Mouse (Mus musculus): ENCODE results near the gene Actg1.

The Actg1 gene

DNA sequence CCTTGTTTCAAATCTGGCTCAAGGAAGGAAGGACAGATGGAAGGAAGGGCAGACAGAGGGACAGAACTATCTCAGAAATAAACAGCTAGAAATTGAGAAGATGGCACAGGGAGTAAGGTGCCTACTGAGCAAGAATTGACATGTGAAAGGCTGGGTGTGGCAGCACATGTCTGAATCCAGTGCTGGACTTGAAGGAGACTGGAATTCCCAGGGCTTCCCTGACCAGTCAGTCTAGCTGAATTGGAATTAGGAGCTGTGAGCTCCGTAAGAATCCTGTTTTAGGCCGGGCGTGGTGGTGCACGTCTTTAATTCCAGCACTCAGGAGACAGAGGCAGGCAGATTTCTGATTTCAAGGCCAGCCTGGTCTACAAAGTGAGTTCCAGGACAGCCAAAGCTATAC lies 6.7 kb downstream of the Actg1 start:
- no peak for TF ChIP-seq GATA4 (IDR thresholded peaks at IDR 0.05; ENCODE audit: insufficient replicate concordance, low read length)

GRCm38 (mm10) chr11:120339978-120340513 lies 8.3 kb downstream of the Actg1 start:
- TF ChIP-seq GATA4 (IDR thresholded peaks at IDR 0.05; ENCODE audit: insufficient replicate concordance, low read length): no peak

- TF ChIP-seq GATA4 (IDR thresholded peaks at IDR 0.05; ENCODE audit: insufficient replicate concordance, low read length): no peak
Measured at GRCm38 (mm10) chr11:120338786-120339185, 9.6 kb downstream of the Actg1 start.

DNA sequence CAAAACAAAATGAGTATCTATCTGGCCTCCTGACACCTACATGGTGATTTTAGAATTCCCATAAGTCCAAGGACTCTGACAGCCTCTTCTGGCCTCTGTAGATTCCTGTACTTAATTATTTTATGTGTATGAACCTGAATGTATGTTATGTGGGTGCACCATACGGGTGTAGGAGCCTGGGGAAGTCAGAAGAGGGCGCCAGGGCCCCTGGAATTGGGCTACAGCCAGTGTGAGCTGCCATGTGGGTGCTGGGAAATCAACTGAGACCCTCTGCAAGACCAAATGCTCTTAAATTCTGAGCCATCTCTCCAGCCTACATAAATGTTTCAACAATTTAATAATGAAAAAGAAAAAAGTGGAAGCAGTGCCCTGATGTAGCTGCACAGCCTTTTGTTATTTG lies 10.9 kb downstream of the Actg1 start:
- no peak for TF ChIP-seq GATA4 (IDR thresholded peaks at IDR 0.05; ENCODE audit: insufficient replicate concordance, low read length)

DNA sequence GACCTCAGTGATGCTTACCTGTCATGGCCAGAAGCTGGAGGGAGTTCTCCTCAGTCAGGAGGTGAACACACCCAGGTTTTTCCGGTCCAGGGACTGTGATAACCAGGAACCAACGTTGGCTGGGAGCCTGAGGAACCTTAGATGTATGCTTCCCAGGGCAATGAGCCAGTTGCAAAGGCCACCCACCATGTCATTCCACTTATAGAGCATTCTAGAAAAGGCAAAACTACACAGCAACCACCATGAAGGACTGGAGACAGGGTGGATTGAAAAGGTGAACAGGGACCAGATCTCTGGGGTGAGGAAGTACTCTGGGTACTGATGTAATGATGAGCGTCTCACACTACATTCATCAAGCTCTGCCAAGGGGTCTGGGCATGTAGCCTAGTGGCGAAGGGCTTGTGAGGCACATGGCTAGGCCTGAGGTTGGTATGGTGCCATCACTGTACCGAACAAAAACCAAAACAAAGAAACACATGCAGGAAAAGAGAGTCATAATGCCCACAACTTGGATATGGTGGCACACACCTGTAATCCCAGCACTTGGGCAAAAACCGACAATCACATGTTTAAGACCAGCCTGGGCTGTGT lies 12.8 kb downstream of the Actg1 start:
- no peak for TF ChIP-seq GATA4 (IDR thresholded peaks at IDR 0.05; ENCODE audit: insufficient replicate concordance, low read length)

GRCm38 (mm10) chr11:120320156-120320555 lies 28.2 kb downstream of the Actg1 start:
- no peak for TF ChIP-seq GATA4 (IDR thresholded peaks at IDR 0.05; ENCODE audit: insufficient replicate concordance, low read length)

DNA sequence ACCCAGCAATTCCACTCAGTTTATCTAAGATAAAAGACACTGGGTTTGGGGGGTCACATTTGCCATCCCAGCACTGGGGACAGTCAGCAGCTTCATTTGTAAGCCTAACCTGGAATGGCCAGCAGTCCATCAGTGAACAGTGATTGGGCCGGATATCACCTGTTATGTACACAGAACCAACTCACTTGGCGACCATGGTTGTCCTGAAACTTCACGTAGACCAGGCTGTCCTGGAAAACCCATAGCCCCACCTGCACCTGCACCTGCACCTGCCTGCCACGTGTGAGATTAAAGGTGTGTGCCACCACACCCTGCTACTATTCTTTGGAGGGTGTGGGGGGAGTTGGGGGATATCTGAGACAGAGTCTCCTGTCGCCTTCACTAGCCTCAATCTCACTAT lies 29.0 kb downstream of the Actg1 start:
- no peak for TF ChIP-seq GATA4 (IDR thresholded peaks at IDR 0.05; ENCODE audit: insufficient replicate concordance, low read length)

- no peak for TF ChIP-seq GATA4 (IDR thresholded peaks at IDR 0.05; ENCODE audit: insufficient replicate concordance, low read length)
Measured at GRCm38 (mm10) chr11:120317456-120317855, 30.9 kb downstream of the Actg1 start.

DNA sequence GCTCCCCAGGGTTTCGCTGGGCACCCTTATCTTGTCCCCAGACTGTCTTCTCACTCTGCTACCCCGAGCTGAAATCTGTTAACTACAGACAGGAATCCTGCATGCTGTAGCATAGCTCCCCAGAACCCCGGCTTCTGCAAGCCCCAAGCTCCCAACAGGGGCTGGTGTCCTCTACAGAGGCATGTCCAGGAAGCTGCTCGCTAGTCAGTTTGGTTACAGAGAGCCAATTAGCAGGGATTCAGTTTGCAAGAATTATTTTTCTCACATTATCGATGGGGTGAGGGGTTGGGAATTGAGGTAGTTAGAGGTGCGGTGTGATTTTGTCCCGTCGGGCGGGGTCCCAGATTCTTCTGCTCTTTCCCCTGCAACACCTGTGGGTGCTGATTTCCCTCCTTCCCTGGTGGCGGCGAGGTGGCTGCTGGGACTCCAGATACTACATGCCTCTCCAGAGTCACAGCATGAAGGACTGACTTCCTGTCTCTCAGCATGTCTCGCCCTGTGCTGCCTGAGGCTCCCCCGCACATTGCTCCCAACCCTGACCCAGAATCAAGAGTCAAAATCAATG lies 31.6 kb downstream of the Actg1 start:
- no peak for TF ChIP-seq GATA4 (IDR thresholded peaks at IDR 0.05; ENCODE audit: insufficient replicate concordance, low read length)

DNA sequence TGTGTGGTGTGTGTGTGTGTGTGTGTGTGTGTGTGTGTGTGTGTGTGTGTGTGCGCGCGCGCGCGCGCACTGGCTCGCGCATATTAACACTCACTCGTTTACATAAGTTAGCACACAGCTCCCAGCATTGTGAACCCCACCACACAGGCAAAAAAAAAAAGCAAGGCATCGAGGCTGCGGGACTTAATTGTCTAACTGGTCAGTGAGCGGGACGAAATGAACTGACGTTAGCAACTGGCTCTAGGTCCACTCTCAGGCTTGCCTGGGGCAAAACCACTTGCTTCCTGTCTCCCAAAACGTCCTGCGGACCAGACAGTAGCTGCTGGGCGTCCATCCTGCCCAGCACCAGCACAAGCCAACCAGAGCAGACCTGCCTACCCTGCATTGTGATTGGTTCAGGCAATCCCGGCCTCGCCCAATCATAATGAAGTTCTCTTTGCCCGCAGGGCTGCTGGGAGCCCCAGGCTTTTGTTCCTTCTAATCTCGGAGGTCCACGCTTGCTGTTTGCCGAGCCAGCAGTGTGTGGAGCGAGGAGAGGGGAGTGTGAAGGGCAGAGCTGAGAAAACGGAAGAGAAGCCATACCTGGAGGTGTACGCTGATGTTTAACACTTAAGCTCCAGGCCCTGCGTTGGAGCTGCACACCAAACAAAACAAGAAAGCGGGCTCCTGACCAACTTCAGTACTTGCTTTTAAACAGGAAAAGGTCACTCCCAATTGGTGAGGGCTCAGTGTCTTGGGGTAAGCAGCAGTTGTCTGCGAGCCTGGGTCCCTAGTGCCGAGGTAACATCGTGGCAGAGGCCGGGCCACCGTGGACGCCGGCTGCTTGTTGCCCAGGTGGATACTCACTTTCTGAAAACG lies 32.3 kb downstream of the Actg1 start:
- TF ChIP-seq GATA4 (IDR thresholded peaks at IDR 0.05; ENCODE audit: insufficient replicate concordance, low read length): peak; percentile 75; the same call in 1 of the 2 replicates

- no peak for TF ChIP-seq GATA4 (IDR thresholded peaks at IDR 0.05; ENCODE audit: insufficient replicate concordance, low read length)
Measured at GRCm38 (mm10) chr11:120315416-120315761, 33.0 kb downstream of the Actg1 start.

- no peak for TF ChIP-seq GATA4 (IDR thresholded peaks at IDR 0.05; ENCODE audit: insufficient replicate concordance, low read length)
Measured at GRCm38 (mm10) chr11:120314721-120315415, 33.5 kb downstream of the Actg1 start.

DNA sequence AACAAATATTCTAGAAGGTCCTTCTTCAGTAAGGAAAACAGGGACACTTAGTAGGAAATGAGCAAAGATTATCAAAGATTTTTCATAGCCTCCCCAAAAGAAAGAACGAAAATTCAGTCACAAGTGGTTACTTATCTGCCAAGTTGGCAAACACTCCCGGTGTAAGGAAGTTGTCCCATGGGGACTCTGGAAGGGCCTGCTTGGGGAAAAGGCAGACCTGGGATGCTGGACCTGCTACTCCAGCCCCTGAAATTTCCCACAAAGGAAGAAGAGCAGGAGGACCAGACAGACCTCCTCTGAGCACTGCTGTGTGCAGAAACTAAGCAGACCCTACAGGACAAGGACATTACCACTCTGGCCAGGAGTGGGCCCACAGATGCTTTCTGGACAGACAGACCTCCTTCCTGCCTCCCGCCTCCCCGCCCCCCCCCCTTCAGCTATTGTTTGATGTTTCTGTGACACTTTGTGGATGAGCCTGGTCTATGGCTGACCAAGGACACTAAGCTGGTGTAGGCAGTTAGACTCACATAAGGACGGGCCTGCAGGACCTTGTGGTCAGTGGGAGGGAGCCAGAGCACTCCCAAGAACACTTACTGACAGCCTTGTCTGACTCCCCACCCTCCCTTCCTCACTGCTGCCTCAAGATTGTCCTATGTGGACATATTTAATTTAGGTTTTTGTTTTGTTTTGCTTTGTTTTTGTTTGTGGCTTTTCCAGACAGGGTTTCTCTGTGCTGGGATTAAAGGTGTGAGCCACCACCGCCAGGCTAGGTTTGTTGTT lies 34.2 kb downstream of the Actg1 start:
- no peak for TF ChIP-seq GATA4 (IDR thresholded peaks at IDR 0.05; ENCODE audit: insufficient replicate concordance, low read length)

- TF ChIP-seq GATA4 (IDR thresholded peaks at IDR 0.05; ENCODE audit: insufficient replicate concordance, low read length): no peak
Measured at GRCm38 (mm10) chr11:120312069-120312468, 36.3 kb downstream of the Actg1 start.

GRCm38 (mm10) chr11:120311561-120311960 lies 36.8 kb downstream of the Actg1 start:
- no peak for TF ChIP-seq GATA4 (IDR thresholded peaks at IDR 0.05; ENCODE audit: insufficient replicate concordance, low read length)

Data from liver, adult (tissue).